Mouse (Mus musculus): ENCODE results near the gene Tenm4. TPM values are rescaled to one million over a fixed set of nuclear protein-coding genes. Genes with fewer than 3 reads are reported as not detected.

Tenm4 gene
- total RNA-seq, 1 experiment: 38.9 TPM

GRCm38 (mm10) chr7:96838926-96839325 lies 667.9 kb downstream of the Tenm4 start:
- H3K4me3 ChIP-seq (ENCODE audit: insufficient read depth in 1 of 2, low read depth in 1 of 2, low read length in 2 of 2, poor library complexity in 1 of 2, severe bottlenecking in 1 of 2): no peak overlapping the region
- in situ Hi-C loops (cut with MboI; ENCODE audit: low sequenced_read_pairs in 2 of 2, unreplicated experiment in 2 of 2): no loop called here
- no peak overlapping the region for H3K27ac ChIP-seq (ENCODE audit: insufficient read depth, low read depth, low read length, poor library complexity, severe bottlenecking)
- TF ChIP-seq ZNF384 (IDR thresholded peaks at IDR 0.05; ENCODE audit: low read depth, low read length): no peak
- no peak for TF ChIP-seq HCFC1 (IDR thresholded peaks at IDR 0.05; ENCODE audit: borderline replicate concordance, insufficient read depth, low read length)
- no peak for TF ChIP-seq CHD2 (IDR thresholded peaks at IDR 0.05; ENCODE audit: low read depth, low read length)
- no peak for TF ChIP-seq ZC3H11A (IDR thresholded peaks at IDR 0.05; ENCODE audit: borderline replicate concordance, low read depth, low read length)
- TF ChIP-seq MAFK (IDR thresholded peaks at IDR 0.05; ENCODE audit: insufficient read depth, low read depth, low read length): no peak
- peaks cover 2% of the 10 kb centered on the region; the same call in 1 of the 2 replicates for H3K36me3 ChIP-seq (ENCODE audit: control insufficient read depth, insufficient read depth, low read length, poor library complexity, severe bottlenecking)
- H3K4me1 ChIP-seq (ENCODE audit: control insufficient read depth in 2 of 2, insufficient read depth in 2 of 2, low read length in 2 of 2, poor library complexity in 1 of 2): peaks cover 0 to 8% of the 10 kb centered on the region in 2 experiments; a peak in 1 of 4 replicates
- no peak overlapping the region for H3K9ac ChIP-seq (ENCODE audit: insufficient read depth, low read depth, low read length, poor library complexity, severe bottlenecking)
- no peak for DNase-seq (ENCODE audit: low read depth, low spot score)
- no peaks in the 10 kb centered on the region for H3K9me3 ChIP-seq (ENCODE audit: control insufficient read depth, insufficient read depth, low read depth, low read length)

GRCm38 (mm10) chr7:96839586-96839985 lies 668.5 kb downstream of the Tenm4 start:
- H3K4me1 ChIP-seq (ENCODE audit: control insufficient read depth in 2 of 2, insufficient read depth in 2 of 2, low read length in 2 of 2, poor library complexity in 1 of 2): peaks cover 0 to 8% of the 10 kb centered on the region in 2 experiments; a peak in 1 of 4 replicates
- TF ChIP-seq HCFC1 (IDR thresholded peaks at IDR 0.05; ENCODE audit: borderline replicate concordance, insufficient read depth, low read length): no peak
- no peak for TF ChIP-seq ZNF384 (IDR thresholded peaks at IDR 0.05; ENCODE audit: low read depth, low read length)
- no peak for TF ChIP-seq ZC3H11A (IDR thresholded peaks at IDR 0.05; ENCODE audit: borderline replicate concordance, low read depth, low read length)
- no peak for TF ChIP-seq MAFK (IDR thresholded peaks at IDR 0.05; ENCODE audit: insufficient read depth, low read depth, low read length)
- no peak for TF ChIP-seq CHD2 (IDR thresholded peaks at IDR 0.05; ENCODE audit: low read depth, low read length)
- no peak overlapping the region for H3K27ac ChIP-seq (ENCODE audit: insufficient read depth, low read depth, low read length, poor library complexity, severe bottlenecking)
- in situ Hi-C loops (cut with MboI; ENCODE audit: low sequenced_read_pairs in 2 of 2, unreplicated experiment in 2 of 2): no loop called here
- no peak for DNase-seq (ENCODE audit: low read depth, low spot score)
- peaks cover 2% of the 10 kb centered on the region; the same call in 1 of the 2 replicates for H3K36me3 ChIP-seq (ENCODE audit: control insufficient read depth, insufficient read depth, low read length, poor library complexity, severe bottlenecking)
- no peak overlapping the region for H3K4me3 ChIP-seq (ENCODE audit: insufficient read depth in 1 of 2, low read depth in 1 of 2, low read length in 2 of 2, poor library complexity in 1 of 2, severe bottlenecking in 1 of 2)
- H3K9ac ChIP-seq (ENCODE audit: insufficient read depth, low read depth, low read length, poor library complexity, severe bottlenecking): no peak overlapping the region
- H3K9me3 ChIP-seq (ENCODE audit: control insufficient read depth, insufficient read depth, low read depth, low read length): no peaks in the 10 kb centered on the region

- no peaks in the 10 kb centered on the region for H3K36me3 ChIP-seq (ENCODE audit: control insufficient read depth, insufficient read depth, low read length, poor library complexity, severe bottlenecking)
- H3K4me3 ChIP-seq (ENCODE audit: insufficient read depth in 1 of 2, low read depth in 1 of 2, low read length in 2 of 2, poor library complexity in 1 of 2, severe bottlenecking in 1 of 2): no peak overlapping the region
- DNase-seq (ENCODE audit: low read depth, low spot score): no peak
- peaks cover 0 to 5% of the 10 kb centered on the region in 2 experiments; a peak in 1 of 4 replicates for H3K4me1 ChIP-seq (ENCODE audit: control insufficient read depth in 2 of 2, insufficient read depth in 2 of 2, low read length in 2 of 2, poor library complexity in 1 of 2)
- H3K9ac ChIP-seq (ENCODE audit: insufficient read depth, low read depth, low read length, poor library complexity, severe bottlenecking): no peak overlapping the region
- no peak for TF ChIP-seq HCFC1 (IDR thresholded peaks at IDR 0.05; ENCODE audit: borderline replicate concordance, insufficient read depth, low read length)
- TF ChIP-seq MAFK (IDR thresholded peaks at IDR 0.05; ENCODE audit: insufficient read depth, low read depth, low read length): no peak
- TF ChIP-seq CHD2 (IDR thresholded peaks at IDR 0.05; ENCODE audit: low read depth, low read length): no peak
- TF ChIP-seq ZC3H11A (IDR thresholded peaks at IDR 0.05; ENCODE audit: borderline replicate concordance, low read depth, low read length): no peak
- TF ChIP-seq ZNF384 (IDR thresholded peaks at IDR 0.05; ENCODE audit: low read depth, low read length): no peak
- in situ Hi-C loops (cut with MboI; ENCODE audit: low sequenced_read_pairs in 2 of 2, unreplicated experiment in 2 of 2): no loop called here
- H3K27ac ChIP-seq (ENCODE audit: insufficient read depth, low read depth, low read length, poor library complexity, severe bottlenecking): no peak overlapping the region
- H3K9me3 ChIP-seq (ENCODE audit: control insufficient read depth, insufficient read depth, low read depth, low read length): no peaks in the 10 kb centered on the region
Measured at GRCm38 (mm10) chr7:96842477-96843255, 671.6 kb downstream of the Tenm4 start.

DNA sequence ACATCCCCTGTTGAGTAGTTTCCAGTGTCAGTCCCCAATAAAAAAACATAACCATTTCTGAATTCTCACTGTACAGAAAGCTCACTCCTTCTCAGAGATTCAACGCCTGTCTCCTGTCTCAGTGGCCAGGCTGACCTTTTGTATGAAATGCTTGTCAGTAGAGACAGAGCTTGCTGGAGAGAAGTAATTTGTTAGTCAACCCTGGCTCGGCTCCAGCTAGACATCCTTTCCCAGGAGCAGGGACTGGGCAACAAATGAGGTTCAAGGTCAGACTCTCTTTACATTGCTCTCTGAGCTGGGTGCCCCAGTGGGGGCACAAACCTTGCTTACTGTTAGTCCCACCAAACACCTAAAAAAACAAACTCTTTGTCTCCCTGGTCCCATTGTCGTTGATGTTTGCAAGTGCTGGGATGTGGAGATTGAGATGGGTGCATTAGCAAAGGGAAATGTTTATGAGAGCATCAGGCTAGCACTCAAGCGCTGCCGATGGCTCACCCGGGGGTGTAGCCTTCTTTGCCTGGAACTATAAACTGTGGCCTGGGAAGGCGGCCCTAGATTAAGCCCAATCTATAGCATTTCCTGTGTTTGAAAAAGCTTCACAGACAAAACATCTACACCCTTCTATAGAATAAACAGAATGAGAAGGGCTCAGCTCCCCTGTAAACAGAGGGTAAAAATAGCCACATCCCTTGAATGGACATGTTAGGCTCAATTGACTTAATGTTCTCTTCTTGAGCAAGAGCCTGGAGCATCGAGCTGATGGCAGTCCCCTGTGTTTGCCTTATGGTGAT lies 673.3 kb downstream of the Tenm4 start:
- no peak for DNase-seq (ENCODE audit: low read depth, low spot score)
- no peaks in the 10 kb centered on the region for H3K9me3 ChIP-seq (ENCODE audit: control insufficient read depth, insufficient read depth, low read depth, low read length)
- no peak for TF ChIP-seq MAFK (IDR thresholded peaks at IDR 0.05; ENCODE audit: insufficient read depth, low read depth, low read length)
- no peak for TF ChIP-seq ZC3H11A (IDR thresholded peaks at IDR 0.05; ENCODE audit: borderline replicate concordance, low read depth, low read length)
- TF ChIP-seq HCFC1 (IDR thresholded peaks at IDR 0.05; ENCODE audit: borderline replicate concordance, insufficient read depth, low read length): no peak
- TF ChIP-seq ZNF384 (IDR thresholded peaks at IDR 0.05; ENCODE audit: low read depth, low read length): no peak
- no peak for TF ChIP-seq CHD2 (IDR thresholded peaks at IDR 0.05; ENCODE audit: low read depth, low read length)
- in situ Hi-C loops (cut with MboI; ENCODE audit: low sequenced_read_pairs in 2 of 2, unreplicated experiment in 2 of 2): no loop called here
- peaks cover 0 to 5% of the 10 kb centered on the region in 2 experiments; a peak in 1 of 4 replicates for H3K4me1 ChIP-seq (ENCODE audit: control insufficient read depth in 2 of 2, insufficient read depth in 2 of 2, low read length in 2 of 2, poor library complexity in 1 of 2)
- no peak overlapping the region for H3K9ac ChIP-seq (ENCODE audit: insufficient read depth, low read depth, low read length, poor library complexity, severe bottlenecking)
- H3K36me3 ChIP-seq (ENCODE audit: control insufficient read depth, insufficient read depth, low read length, poor library complexity, severe bottlenecking): no peaks in the 10 kb centered on the region; the same call in 1 of the 2 replicates
- no peak overlapping the region for H3K4me3 ChIP-seq (ENCODE audit: insufficient read depth in 1 of 2, low read depth in 1 of 2, low read length in 2 of 2, poor library complexity in 1 of 2, severe bottlenecking in 1 of 2)
- H3K27ac ChIP-seq (ENCODE audit: insufficient read depth, low read depth, low read length, poor library complexity, severe bottlenecking): no peak overlapping the region
